Mouse (Mus musculus) liver, embryonic 14.5 days (tissue): ENCODE results near the gene Ren1.

ENCODE experiments used
- CTCF ChIP-seq: IDR thresholded peaks from 2 replicates; pipeline ENCODE4 v1.5.1; 2016; ENCODE audit warnings: antibody characterized with exemption, low read depth, control low read depth
- EP300 ChIP-seq: IDR thresholded peaks from 2 replicates; pipeline ENCODE4 v1.6.1; 2016; ENCODE audit warnings: antibody characterized with exemption, low read depth

DNA sequence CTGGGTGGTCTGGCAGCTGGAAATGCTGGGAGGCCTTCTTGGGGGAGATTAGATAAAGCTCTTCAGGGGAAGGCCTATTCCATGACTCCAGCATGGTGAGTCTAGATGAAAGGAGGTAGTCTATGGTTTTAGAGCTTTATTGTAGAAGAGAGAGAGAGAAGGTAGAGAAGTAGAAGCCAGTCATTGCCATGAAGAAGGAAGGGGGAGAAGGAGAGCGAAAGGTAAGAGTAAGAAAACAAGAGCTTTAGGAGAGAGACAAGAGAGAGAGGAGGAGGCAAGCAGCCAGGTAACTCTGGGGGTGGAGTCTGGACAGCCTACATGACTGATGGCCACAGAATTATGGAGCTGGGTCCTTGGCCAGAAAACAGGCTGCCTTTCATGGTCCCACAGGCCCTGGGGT lies at the start of gene Ren1:
- no peak for TF ChIP-seq CTCF
- TF ChIP-seq EP300, result no peak
